Mouse (Mus musculus): ENCODE measurements around the gene Bag2. TPM values are rescaled to one million over a fixed set of nuclear protein-coding genes. Genes with fewer than 3 reads are reported as not detected.

Bag2 gene
- polyA plus RNA-seq, 1 experiment, result 1.8 TPM

DNA sequence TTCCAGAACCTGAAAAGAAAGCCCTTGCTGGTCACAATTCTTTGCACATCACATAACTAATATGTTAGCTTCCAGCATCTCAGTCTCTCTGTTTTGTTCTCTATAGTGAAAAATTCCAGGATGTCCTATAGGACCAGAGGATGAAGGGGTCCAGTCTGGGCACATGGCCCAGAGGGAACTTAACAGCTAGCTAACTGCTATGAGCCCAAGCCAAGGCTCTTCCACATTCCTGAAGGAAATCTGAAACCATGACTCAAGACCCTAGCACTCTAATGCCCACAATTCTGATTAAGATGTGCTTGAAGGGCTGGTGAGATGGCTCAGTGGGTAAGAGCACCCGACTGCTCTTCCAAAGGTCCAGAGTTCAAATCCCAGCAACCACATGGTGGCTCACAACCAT is 40.0 kb downstream of the Bag2 start:
- no peak for TF ChIP-seq TAL1 (IDR thresholded peaks at IDR 0.05; ENCODE audit: low read length)
- H3K27me3 ChIP-seq (ENCODE audit: control insufficient read depth), result peaks cover 26% of the 10 kb centered on the region
- H3K4me1 ChIP-seq (ENCODE audit: control insufficient read depth), result peaks cover 22% of the 10 kb centered on the region
- H3K36me3 ChIP-seq (ENCODE audit: control insufficient read depth), result peaks cover 8% of the 10 kb centered on the region
- H3K4me3 ChIP-seq (replicated peaks), result no peak overlapping the region
- H3K9me3 ChIP-seq (ENCODE audit: control insufficient read depth, low read length), result no peaks in the 10 kb centered on the region

DNA sequence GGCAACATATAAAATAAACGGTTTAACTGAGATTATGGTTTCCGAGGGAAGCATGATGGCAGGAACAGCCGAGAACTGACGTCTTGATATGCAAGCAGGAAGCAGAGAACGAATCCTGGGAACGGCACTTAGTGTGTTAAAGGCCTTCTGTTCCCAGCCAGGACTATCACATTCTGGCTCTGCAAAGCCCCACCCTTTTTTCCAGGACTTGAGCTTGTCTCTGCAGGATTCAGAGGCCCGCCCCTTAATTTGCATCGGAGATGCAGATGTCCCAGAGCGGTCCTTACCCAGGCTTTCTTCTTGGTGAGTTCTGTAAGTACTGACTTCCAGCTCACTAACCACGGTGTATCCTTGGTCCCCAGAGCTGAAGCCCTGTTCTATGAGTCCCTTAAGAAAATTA is 42.8 kb downstream of the Bag2 start:
- Histone ChIP-seq H3K36me3 (ENCODE audit: control insufficient read depth) (no peaks in the 10 kb centered on the region), H3K4me1 (ENCODE audit: control insufficient read depth) (peaks cover 9% of the 10 kb centered on the region), H3K9me3 (ENCODE audit: control insufficient read depth, low read length) (no peaks in the 10 kb centered on the region), H3K4me3 (replicated peaks) (no peak overlapping the region), H3K27me3 (ENCODE audit: control insufficient read depth) (peaks cover 13% of the 10 kb centered on the region)
- TF ChIP-seq GATA1 (IDR thresholded peaks at IDR 0.05; ENCODE audit: low read length) (no peak), TAL1 (IDR thresholded peaks at IDR 0.05; ENCODE audit: low read length) (no peak)

DNA sequence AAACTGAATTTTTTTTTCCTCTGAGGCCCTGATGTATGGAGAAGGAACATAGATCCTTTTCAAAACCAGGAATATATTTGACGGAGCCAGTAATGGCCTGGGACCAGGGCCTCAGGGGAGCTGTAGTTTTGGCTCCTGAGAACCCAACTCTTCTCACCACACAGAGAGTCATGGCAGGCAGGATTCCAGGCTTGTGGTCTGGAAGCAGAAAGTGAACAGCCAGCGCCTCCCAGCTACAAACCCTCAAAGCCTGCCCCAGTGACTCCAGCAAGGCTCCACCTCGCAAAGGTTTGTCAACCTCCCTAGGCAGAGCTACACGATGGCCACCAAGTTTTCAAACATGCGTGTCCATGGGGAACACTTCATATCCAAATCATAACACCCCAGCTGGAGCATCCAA is 45.6 kb downstream of the Bag2 start:
- peaks cover 10% of the 10 kb centered on the region for H3K27me3 ChIP-seq (ENCODE audit: control insufficient read depth)
- H3K4me3 ChIP-seq (replicated peaks), result no peak overlapping the region
- TF ChIP-seq GATA1 (IDR thresholded peaks at IDR 0.05; ENCODE audit: low read length) (no peak), TAL1 (IDR thresholded peaks at IDR 0.05; ENCODE audit: low read length) (no peak)

DNA sequence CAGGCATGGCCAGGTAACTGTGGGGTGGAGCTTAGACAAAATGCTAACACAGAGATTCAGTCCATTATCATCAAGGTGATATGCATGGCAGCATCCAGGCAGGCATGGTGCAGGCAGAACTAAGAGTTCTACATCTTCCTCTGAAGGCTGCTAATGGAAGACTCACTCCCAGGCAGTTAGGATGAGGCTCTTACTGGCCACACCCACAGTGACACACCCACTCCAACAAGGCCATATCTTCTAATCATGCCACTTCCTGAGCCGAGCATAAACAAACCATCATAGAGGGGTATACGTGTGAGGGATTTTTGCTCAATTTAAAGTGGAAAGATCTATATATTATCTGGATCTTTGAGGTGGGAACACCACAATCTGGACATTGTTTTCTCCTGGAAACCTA is 48.0 kb downstream of the Bag2 start:
- Histone ChIP-seq H3K27me3 (ENCODE audit: control insufficient read depth) (peaks cover 4% of the 10 kb centered on the region), H3K9me3 (ENCODE audit: control insufficient read depth, low read length) (no peaks in the 10 kb centered on the region), H3K4me1 (ENCODE audit: control insufficient read depth) (peaks cover 7% of the 10 kb centered on the region), H3K36me3 (ENCODE audit: control insufficient read depth) (no peaks in the 10 kb centered on the region), H3K4me3 (replicated peaks) (no peak overlapping the region)
- no peak for TF ChIP-seq TAL1 (IDR thresholded peaks at IDR 0.05; ENCODE audit: low read length)
- TF ChIP-seq GATA1 (IDR thresholded peaks at IDR 0.05; ENCODE audit: low read length), result no peak

More for the DNA sequence above, 45.6 kb downstream of the Bag2 start:
- peaks cover 7% of the 10 kb centered on the region for H3K4me1 ChIP-seq (ENCODE audit: control insufficient read depth)
- no peaks in the 10 kb centered on the region for H3K9me3 ChIP-seq (ENCODE audit: control insufficient read depth, low read length)
- no peaks in the 10 kb centered on the region for H3K36me3 ChIP-seq (ENCODE audit: control insufficient read depth)

DNA sequence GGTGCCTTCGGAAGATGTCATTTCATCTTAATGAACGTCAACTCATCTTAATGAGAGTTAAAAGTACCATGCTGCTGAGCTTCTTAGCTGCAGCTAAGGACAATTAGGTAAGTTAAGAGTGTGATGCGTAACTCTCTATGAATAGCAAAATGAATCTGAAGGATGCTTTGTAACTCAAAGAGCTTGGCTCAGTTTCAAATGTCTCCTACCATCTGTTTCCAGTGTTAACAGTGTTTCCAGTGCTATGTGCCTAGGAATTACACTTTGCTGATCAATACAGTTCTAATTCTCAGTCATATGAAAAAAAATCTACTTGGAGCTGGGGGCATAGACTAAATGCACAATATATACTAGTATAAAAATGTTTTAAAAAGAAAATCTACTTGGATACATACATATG is 56.4 kb downstream of the Bag2 start:
- Histone ChIP-seq H3K36me3 (ENCODE audit: control insufficient read depth) (no peaks in the 10 kb centered on the region), H3K4me1 (ENCODE audit: control insufficient read depth) (no peaks in the 10 kb centered on the region), H3K4me3 (replicated peaks) (no peak overlapping the region), H3K9me3 (ENCODE audit: control insufficient read depth, low read length) (no peaks in the 10 kb centered on the region; the same call in 1 of the 2 replicates), H3K27me3 (ENCODE audit: control insufficient read depth) (no peaks in the 10 kb centered on the region)
- TF ChIP-seq GATA1 (IDR thresholded peaks at IDR 0.05; ENCODE audit: low read length), result no peak
- no peak for TF ChIP-seq TAL1 (IDR thresholded peaks at IDR 0.05; ENCODE audit: low read length)

DNA sequence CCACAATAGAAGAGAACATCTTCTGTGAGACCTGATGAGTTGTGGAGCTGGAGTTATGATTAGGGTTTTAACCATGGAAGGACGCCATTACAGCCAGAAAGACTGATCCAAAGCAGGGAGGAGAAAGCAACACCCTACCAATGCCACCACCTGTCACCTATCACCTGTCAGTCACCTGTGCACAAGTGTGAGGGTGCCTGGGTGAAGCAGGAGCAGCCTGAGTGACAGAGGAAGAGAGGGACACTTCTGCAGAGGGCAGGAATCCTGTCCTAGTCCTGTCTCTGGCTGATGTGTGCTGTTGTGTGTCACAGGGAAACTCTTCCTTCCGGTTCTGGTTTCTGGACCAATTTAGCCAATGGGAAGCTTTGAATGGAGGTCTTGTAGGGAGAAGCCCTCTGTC is 61.6 kb downstream of the Bag2 start:
- no peak overlapping the region for H3K4me3 ChIP-seq (replicated peaks)

More for the DNA sequence above, 61.6 kb downstream of the Bag2 start:
- Histone ChIP-seq H3K27me3 (ENCODE audit: control insufficient read depth) (no peaks in the 10 kb centered on the region), H3K9me3 (ENCODE audit: control insufficient read depth, low read length) (no peaks in the 10 kb centered on the region), H3K4me1 (ENCODE audit: control insufficient read depth) (no peaks in the 10 kb centered on the region), H3K36me3 (ENCODE audit: control insufficient read depth) (no peaks in the 10 kb centered on the region)
- TF ChIP-seq TAL1 (IDR thresholded peaks at IDR 0.05; ENCODE audit: low read length) (no peak), GATA1 (IDR thresholded peaks at IDR 0.05; ENCODE audit: low read length) (no peak)

Other genes starting within 250 kb of the Bag2 start
- gene Prim2, start 88.0 kb downstream of the Bag2 start, polyA plus RNA-seq (2012), result 0.91 and 1.5 TPM in 2 replicates
- 0.07 and 0.15 TPM in 2 replicates for gene Rab23, start 37.9 kb downstream of the Bag2 start, polyA plus RNA-seq (2012)
- 0.13 and 0.28 TPM in 2 replicates for gene Zfp451, start 56.8 kb upstream of the Bag2 start, polyA plus RNA-seq (2012)
- not detected in 2 replicates for gene Bend6, start 150.0 kb upstream of the Bag2 start, polyA plus RNA-seq (2012)
- gene Dst, start 150.4 kb upstream of the Bag2 start, polyA plus RNA-seq (2012), result 1.3 and 1.5 TPM in 2 replicates